Mouse (Mus musculus) lung, embryonic 14.5 days (tissue): Measurements from ENCODE around the gene Rnf144a. TPM values are rescaled to one million over a fixed set of nuclear protein-coding genes. Genes with fewer than 3 reads are reported as not detected.

Experiments used
- ATAC-seq: fragments of 200-750 bp; cut with Nextera tagmentation; 2 replicates; pipeline ENCODE4 v1.8.0; 2017; ENCODE audit warnings: mild to moderate bottlenecking, moderate TSS enrichment, moderate library complexity; ENCODE audit not compliant: insufficient read depth
- DNase-seq: peaks from one replicate; pipeline ENCODE4 v3.0.0-alpha.2; 2015
- H3K27ac ChIP-seq: fragments of 300-500 bp; sonication (generic); 2 replicates; pipeline ENCODE4 v1.5.1; 2014; ENCODE audit warnings: low read depth, mild to moderate bottlenecking, moderate library complexity
- H3K27me3 ChIP-seq: fragments of 300-500 bp; sonication (generic); 2 replicates; pipeline ENCODE4 v1.6.1; 2014; ENCODE audit warnings: low read length, control low read depth; ENCODE audit not compliant: insufficient read depth
- H3K36me3 ChIP-seq: fragments of 300-500 bp; sonication (generic); 2 replicates; pipeline ENCODE4 v1.6.1; 2014; ENCODE audit warnings: control low read depth; ENCODE audit not compliant: insufficient read depth
- H3K4me1 ChIP-seq: fragments of 300-500 bp; sonication (generic); 2 replicates; pipeline ENCODE4 v1.6.1; 2014; ENCODE audit warnings: antibody characterized with exemption, control low read depth; ENCODE audit not compliant: insufficient read depth
- H3K4me2 ChIP-seq: fragments of 300-500 bp; sonication (generic); 2 replicates; pipeline ENCODE4 v1.6.1; 2014; ENCODE audit warnings: mild to moderate bottlenecking
- H3K4me3 ChIP-seq: fragments of 300-500 bp; sonication (generic); 2 replicates; pipeline ENCODE4 v1.5.1; 2014; ENCODE audit warnings: low read depth, low read length
- H3K9ac ChIP-seq: fragments of 300-500 bp; sonication (generic); 2 replicates; pipeline ENCODE4 v1.6.1; 2014
- H3K9me3 ChIP-seq: fragments of 300-500 bp; sonication (generic); 2 replicates; pipeline ENCODE4 v1.6.1; 2016; ENCODE audit warnings: low read depth, low read length, control low read depth
- CTCF ChIP-seq: IDR thresholded peaks from 2 replicates; pipeline ENCODE4 v1.5.1; 2016; ENCODE audit warnings: antibody characterized with exemption, low read depth
- WGBS: fragments of 180-500 bp; shearing (Covaris S2); extraction: QIAGEN DNeasy Blood & Tissue Kit; methylation state at CpG from one replicate; pipeline ENCODE4 v1.1.7; 2014; 5-methylcytosine and 5-hydroxymethylcytosine counted together
- polyA plus RNA-seq: library from polyadenylated mRNA; unstranded; fragments of >200 nt; fragmentation: Nextera tagmentation; extraction: Ambion mirVana; gene quantifications from 2 replicates; pipeline ENCODE4 v1.2.1, GENCODE M21; 2014

Gene Rnf144a
- polyA plus RNA-seq, 1 experiment from 2014 or later, result 46.9 TPM

GRCm38 (mm10) chr12:26340621-26341020, 74.4 kb downstream of the Rnf144a start:
- DNase-seq (no peak), ATAC-seq (no peak)
- no peak overlapping the region for H3K27ac ChIP-seq
- no peaks in the 10 kb centered on the region for H3K27me3 ChIP-seq
- peaks cover 29% of the 10 kb centered on the region for H3K36me3 ChIP-seq
- 84% methylated on average over 4 of the region's 4 CpGs for WGBS
- H3K9ac ChIP-seq, result no peak overlapping the region
- peaks cover 3% of the 10 kb centered on the region; the same call in 1 of the 2 replicates for H3K4me1 ChIP-seq
- H3K9me3 ChIP-seq, result no peaks in the 10 kb centered on the region
- TF ChIP-seq CTCF, result no peak
- no peak overlapping the region for H3K4me3 ChIP-seq
- H3K4me2 ChIP-seq, result no peak overlapping the region

- Histone ChIP-seq H3K4me1 (peaks cover 3% of the 10 kb centered on the region; the same call in 1 of the 2 replicates), H3K36me3 (peaks cover 31% of the 10 kb centered on the region), H3K9ac (no peak overlapping the region), H3K4me2 (no peak overlapping the region), H3K27ac (no peak overlapping the region), H3K9me3 (no peaks in the 10 kb centered on the region), H3K27me3 (no peaks in the 10 kb centered on the region), H3K4me3 (no peak overlapping the region)
- ATAC-seq (no peak), DNase-seq (no peak)
- TF ChIP-seq CTCF, result no peak
Measured at GRCm38 (mm10) chr12:26339886-26340285, 75.2 kb downstream of the Rnf144a start.

- Histone ChIP-seq H3K4me1 (peaks cover 3% of the 10 kb centered on the region; the same call in 1 of the 2 replicates), H3K27me3 (no peaks in the 10 kb centered on the region), H3K9ac (no peak overlapping the region), H3K4me3 (no peak overlapping the region), H3K9me3 (no peaks in the 10 kb centered on the region), H3K36me3 (peaks cover 32% of the 10 kb centered on the region), H3K4me2 (no peak overlapping the region), H3K27ac (no peak overlapping the region)
- DNase-seq (no peak), ATAC-seq (no peak)
- WGBS, result 92% methylated on average over 8 of the region's 8 CpGs
- TF ChIP-seq CTCF, result no peak
Measured at GRCm38 (mm10) chr12:26339181-26339580, 75.9 kb downstream of the Rnf144a start.

- TF ChIP-seq CTCF, result no peak
- H3K36me3 ChIP-seq, result peaks cover 33% of the 10 kb centered on the region
- no peak for DNase-seq
- H3K4me3 ChIP-seq, result no peak overlapping the region
- no peak for ATAC-seq
- H3K27ac ChIP-seq, result no peak overlapping the region
- H3K9ac ChIP-seq, result no peak overlapping the region
- no peaks in the 10 kb centered on the region for H3K9me3 ChIP-seq
- no peaks in the 10 kb centered on the region for H3K27me3 ChIP-seq
- no peak overlapping the region for H3K4me2 ChIP-seq
- 79% methylated on average over 1 of the region's 1 CpGs for WGBS
- H3K4me1 ChIP-seq, result no peaks in the 10 kb centered on the region
Measured at GRCm38 (mm10) chr12:26333678-26334077, 81.4 kb downstream of the Rnf144a start.

GRCm38 (mm10) chr12:26331048-26331447, 84.0 kb downstream of the Rnf144a start:
- H3K4me1 ChIP-seq, result no peaks in the 10 kb centered on the region
- ATAC-seq, result no peak
- H3K27me3 ChIP-seq, result no peaks in the 10 kb centered on the region
- H3K9me3 ChIP-seq, result no peaks in the 10 kb centered on the region
- no peak overlapping the region for H3K4me3 ChIP-seq
- H3K27ac ChIP-seq, result no peak overlapping the region
- H3K4me2 ChIP-seq, result no peak overlapping the region
- no peak overlapping the region for H3K9ac ChIP-seq
- peaks cover 26% of the 10 kb centered on the region for H3K36me3 ChIP-seq
- no peak for TF ChIP-seq CTCF
- 71% methylated on average over 3 of the region's 3 CpGs for WGBS
- peak; percentile 44 for DNase-seq

- no peak overlapping the region for H3K4me2 ChIP-seq
- WGBS, result 74% methylated on average over 5 of the region's 5 CpGs
- no peak for TF ChIP-seq CTCF
- no peak overlapping the region for H3K9ac ChIP-seq
- no peaks in the 10 kb centered on the region for H3K27me3 ChIP-seq
- no peak overlapping the region for H3K4me3 ChIP-seq
- ATAC-seq, result no peak
- H3K36me3 ChIP-seq, result peaks cover 34% of the 10 kb centered on the region
- no peak for DNase-seq
- no peak overlapping the region for H3K27ac ChIP-seq
- H3K4me1 ChIP-seq, result no peaks in the 10 kb centered on the region
- no peaks in the 10 kb centered on the region for H3K9me3 ChIP-seq
Measured at GRCm38 (mm10) chr12:26329756-26330155, 85.3 kb downstream of the Rnf144a start.

- DNase-seq (no peak), ATAC-seq (no peak)
- Histone ChIP-seq H3K27ac (no peak overlapping the region), H3K36me3 (peaks cover 38% of the 10 kb centered on the region), H3K9ac (no peak overlapping the region), H3K4me3 (no peak overlapping the region), H3K4me2 (no peak overlapping the region), H3K27me3 (no peaks in the 10 kb centered on the region), H3K4me1 (no peaks in the 10 kb centered on the region), H3K9me3 (no peaks in the 10 kb centered on the region)
- no peak for TF ChIP-seq CTCF
- 75% methylated on average over 6 of the region's 6 CpGs for WGBS
Measured at GRCm38 (mm10) chr12:26329031-26329675, 85.9 kb downstream of the Rnf144a start.
